ENCODE assay signal across 29 mouse cellular contexts in genomic region chr4:47130111-47131050, GRCm38 (mm10). TPM values are rescaled to one million over a fixed set of nuclear protein-coding genes. Genes with fewer than 3 reads are reported as not detected.
DNase-seq lines count a peak whose midpoint lies in the region; ATAC-seq and TF ChIP-seq lines count a peak whose summit lies in the region.
"Had no signal": no experiment of that assay in that cellular context is flagged by ENCODE, and none has a peak within 500 bp of the region (broad histone marks: within the 10 kb centered on the region; RNA-seq: fewer than 3 reads in every experiment).

No protein-coding gene starts in this region.

- H3K9me3 ChIP-seq in midbrain, embryonic 11.5 days (ENCODE audit: control insufficient read depth, low read length) = no peaks in the 10 kb centered on the region; the same call in 1 of the 2 replicates
- no peaks in the 10 kb centered on the region for H3K9me3 ChIP-seq in midbrain, embryonic 14.5 days (ENCODE audit: control insufficient read depth, low read length)
- H3K9me3 ChIP-seq: intestine, embryonic 15.5 days had no signal

- no peak for DNase-seq in gastrocnemius, adult 2 months
- no peak for DNase-seq in gastrocnemius, adult 8-10 months (ENCODE audit: low spot score in 2 of 2)
- peak; percentile 54 for DNase-seq in midbrain, embryonic 11.5 days (ENCODE audit: low spot score, missing footprints)
- DNase-seq in midbrain, embryonic 14.5 days = no peak
- peak; percentile 81 for DNase-seq in adipocyte (ENCODE audit: low spot score)
- DNase-seq in cerebellum, adult 2 months = no peak
- DNase-seq: adrenal gland, adult 8-10 months; adrenal gland, postnatal 25 days; B cell, adult 2 months; cerebellum, adult 8-10 months; cerebellum, postnatal 10 days; cerebellum, postnatal 36 days; embryo, embryonic 11 days; forebrain, postnatal 0 days; gastrocnemius, postnatal 10 days; gastrocnemius, postnatal 36 days; kidney, adult 11 months had no signal

- TF ChIP-seq CTCF in gastrocnemius, adult 2 months (IDR thresholded peaks at IDR 0.05) = no peak
- TF ChIP-seq CTCF in cerebellum, adult 2 months (IDR thresholded peaks at IDR 0.05; ENCODE audit: borderline replicate concordance, insufficient read depth, low read depth, low read length) = no peak

- no peak for TF ChIP-seq POLR2A in myocyte (IDR thresholded peaks at IDR 0.05; ENCODE audit: insufficient read length, low read depth)
- TF ChIP-seq POLR2A in cerebellum, adult 2 months (IDR thresholded peaks at IDR 0.05; ENCODE audit: borderline replicate concordance, insufficient read depth, low read length) = no peak

- H3K27ac ChIP-seq in gastrocnemius, adult 2 months = peak overlapping the region; percentile 82
- no peak overlapping the region for H3K27ac ChIP-seq in midbrain, embryonic 11.5 days (ENCODE audit: low read depth, low read length)
- H3K27ac ChIP-seq in midbrain, embryonic 14.5 days (replicated peaks; ENCODE audit: low read depth, low read length) = no peak overlapping the region
- H3K27ac ChIP-seq in cerebellum, adult 2 months (ENCODE audit: insufficient read depth, low read length) = no peak overlapping the region
- H3K27ac ChIP-seq: embryonic facial prominence, embryonic 10.5 days; embryonic facial prominence, embryonic 13.5 days; hindbrain, embryonic 10.5 days; hindbrain, embryonic 13.5 days; intestine, embryonic 15.5 days had no signal

- no peaks in the 10 kb centered on the region for H3K27me3 ChIP-seq in midbrain, embryonic 11.5 days (ENCODE audit: control insufficient read depth, insufficient read depth, low read length)
- no peaks in the 10 kb centered on the region for H3K27me3 ChIP-seq in midbrain, embryonic 14.5 days (ENCODE audit: control insufficient read depth, insufficient read depth, low read length)
- no peaks in the 10 kb centered on the region for H3K27me3 ChIP-seq in myocyte (ENCODE audit: control insufficient read depth, insufficient read depth, insufficient read length)
- no peaks in the 10 kb centered on the region for H3K27me3 ChIP-seq in cerebellum, adult 2 months (ENCODE audit: control insufficient read depth, insufficient read depth, low read length)
- H3K27me3 ChIP-seq: embryonic facial prominence, embryonic 13.5 days; hindbrain, embryonic 13.5 days; intestine, embryonic 15.5 days had no signal

- intact Hi-C loops in gastrocnemius, adult 2 months (cut with DNase I) = loop anchor here (5.0 kb wide), 1 partner anchor 107 kb away; no protein-coding TSS in a partner anchor

- no peak for ATAC-seq in midbrain, embryonic 11.5 days (ENCODE audit: low FRiP score)
- ATAC-seq in midbrain, embryonic 14.5 days (ENCODE audit: low FRiP score, low TSS enrichment) = no peak
- ATAC-seq in erythroid progenitor cell, adult 5-6 weeks (replicated peaks; ENCODE audit: low FRiP score, poor library complexity, severe bottlenecking) = no peak
- ATAC-seq: CD4-positive, CD25-positive, alpha-beta regulatory T cell, adult 4 months; forebrain, embryonic 14.5 days; forebrain, postnatal 0 days; hindbrain, embryonic 16.5 days; intestine, embryonic 15.5 days had no signal

- no peaks in the 10 kb centered on the region for H3K36me3 ChIP-seq in midbrain, embryonic 11.5 days (ENCODE audit: control insufficient read depth, insufficient read depth, low read length)
- H3K36me3 ChIP-seq in midbrain, embryonic 14.5 days (ENCODE audit: control insufficient read depth, insufficient read depth, low read length) = no peaks in the 10 kb centered on the region
- no peaks in the 10 kb centered on the region for H3K36me3 ChIP-seq in myocyte (ENCODE audit: control insufficient read depth, insufficient read depth)
- H3K36me3 ChIP-seq: embryonic facial prominence, embryonic 10.5 days; embryonic facial prominence, embryonic 13.5 days; hindbrain, embryonic 10.5 days; hindbrain, embryonic 13.5 days; intestine, embryonic 15.5 days had no signal

- H3K4me1 ChIP-seq in midbrain, embryonic 11.5 days (ENCODE audit: control insufficient read depth, insufficient read depth, low read length) = no peaks in the 10 kb centered on the region
- H3K4me1 ChIP-seq in midbrain, embryonic 14.5 days (ENCODE audit: control insufficient read depth, insufficient read depth, low read length) = no peaks in the 10 kb centered on the region
- no peaks in the 10 kb centered on the region for H3K4me1 ChIP-seq in cerebellum, adult 2 months (ENCODE audit: control insufficient read depth, insufficient read depth, low read length)
- H3K4me1 ChIP-seq: embryonic facial prominence, embryonic 10.5 days; hindbrain, embryonic 13.5 days; intestine, embryonic 15.5 days had no signal

- no peaks in the 10 kb centered on the region for H3K79me2 ChIP-seq in myocyte (ENCODE audit: control insufficient read depth, insufficient read depth)

- WGBS in midbrain, embryonic 11.5 days = 81% methylated on average over 8 of the region's 8 CpGs
- 80% methylated on average over 8 of the region's 8 CpGs for WGBS in midbrain, embryonic 14.5 days
- 77% methylated on average over 8 of the region's 8 CpGs for WGBS in cerebellum, adult 2 months

- no peak overlapping the region for H3K9ac ChIP-seq in midbrain, embryonic 11.5 days (ENCODE audit: low read length)
- no peak overlapping the region for H3K9ac ChIP-seq in midbrain, embryonic 14.5 days (replicated peaks; ENCODE audit: low read length)
- H3K9ac ChIP-seq: embryonic facial prominence, embryonic 13.5 days; forebrain, postnatal 0 days; hindbrain, embryonic 13.5 days; intestine, embryonic 15.5 days had no signal

- H3K4me2 ChIP-seq in midbrain, embryonic 11.5 days = no peak overlapping the region
- no peak overlapping the region for H3K4me2 ChIP-seq in midbrain, embryonic 14.5 days (ENCODE audit: low read length)
- H3K4me2 ChIP-seq in myocyte (ENCODE audit: low read depth) = peak overlapping the region; percentile 38
- H3K4me2 ChIP-seq: embryonic facial prominence, embryonic 13.5 days; heart, embryonic 11.5 days; hindbrain, embryonic 13.5 days; intestine, embryonic 15.5 days had no signal

- H3K4me3 ChIP-seq in gastrocnemius, adult 2 months = no peak overlapping the region
- no peak overlapping the region for H3K4me3 ChIP-seq in midbrain, embryonic 11.5 days (ENCODE audit: low read depth, low read length)
- no peak overlapping the region for H3K4me3 ChIP-seq in midbrain, embryonic 14.5 days (replicated peaks; ENCODE audit: low read depth, low read length)
- H3K4me3 ChIP-seq in myocyte = no peak overlapping the region
- H3K4me3 ChIP-seq in cerebellum, adult 2 months (replicated peaks; ENCODE audit: insufficient read depth, low read depth, low read length) = no peak overlapping the region
- H3K4me3 ChIP-seq: embryonic facial prominence, embryonic 10.5 days; embryonic facial prominence, embryonic 13.5 days; hindbrain, embryonic 10.5 days; hindbrain, embryonic 13.5 days; intestine, embryonic 15.5 days had no signal

- no peak overlapping the region for H3ac ChIP-seq in myocyte (ENCODE audit: control insufficient read depth, insufficient read length)

TF ChIP-seq in myocyte, 11 proteins besides CTCF, POLR2A, EP300 and RAD21:
- TF ChIP-seq TCF3 (IDR thresholded peaks at IDR 0.05; ENCODE audit: insufficient read length, low read depth) (no peak), E2F4 (IDR thresholded peaks at IDR 0.05; ENCODE audit: insufficient read depth) (no peak), CEBPB (IDR thresholded peaks at IDR 0.05; ENCODE audit: insufficient read depth, poor library complexity, severe bottlenecking) (peak; percentile 74)

RNA-seq across cellular contexts. Expression of gene Galnt12, which starts 38.7 kb away (rescaled TPM):
- total RNA-seq in gastrocnemius, adult 2 months (2021) = under 1 TPM in 1 of 2 experiments, not detected in 1; 0.17 TPM
- under 1 TPM in 2 of 4 experiments, not detected in 2; 0.12 to 0.16 TPM for total RNA-seq in gastrocnemius, adult 8-10 months (2022)
- 4.6 and 6.1 TPM in 2 replicates for polyA plus RNA-seq in midbrain, embryonic 11.5 days (2014; fragmentation: Nextera tagmentation; extraction: Ambion mirVana)
- polyA plus RNA-seq in midbrain, embryonic 14.5 days (2014; fragmentation: Nextera tagmentation; extraction: Ambion mirVana) = 1.8 and 3.1 TPM in 2 replicates
- not detected for polyA plus RNA-seq in myocyte (2012; fragmentation: generic; extraction: Trizol)
- 1.3 TPM in 2 replicates for polyA plus RNA-seq in cerebellum, adult 2 months (2012; rRNA removed)
- 1.4 TPM in 1 of 2 replicates, not detected in the other for total RNA-seq in erythroid progenitor cell, adult 5-6 weeks (2015; ENCODE audit: low replicate concordance)
- 0.90 TPM in 1 of 2 replicates, not detected in the other for total RNA-seq in erythroid progenitor cell, adult 5-6 weeks (2017; ENCODE audit: low replicate concordance)
- total RNA-seq: gastrocnemius, postnatal 36 days; MEL had no signal

Comparison
In these comparisons a context has a peak if more than half of its experiments do, and no peak if none do; other contexts are left out.
1. DNase-seq: peak in midbrain, embryonic 11.5 days (single experiment) and adipocyte (single experiment); none in gastrocnemius, adult 2 months (single experiment), gastrocnemius, adult 8-10 months (0 of 2), midbrain, embryonic 14.5 days (single experiment) and cerebellum, adult 2 months (0 of 2).